Mouse (Mus musculus) heart, adult 18-20 months (tissue): ENCODE results near the gene Dync1i1. TPM values are rescaled to one million over a fixed set of nuclear protein-coding genes. Genes with fewer than 3 reads are reported as not detected.

Experiments used
- DNase-seq, 2 experiments: peaks; one replicate each; pipeline ENCODE4 v3.0.0; 2021 to 2022; ENCODE audit warnings: mixed read lengths in 1 of 2
- total RNA-seq, 2 experiments: library from RNA; stranded (reverse); gene quantifications; 2 replicates each; pipeline ENCODE4 v1.2.3; 2021

Gene Dync1i1
- total RNA-seq, 2 experiments from 2014 or later: 0.27 to 0.39 TPM

DNA sequence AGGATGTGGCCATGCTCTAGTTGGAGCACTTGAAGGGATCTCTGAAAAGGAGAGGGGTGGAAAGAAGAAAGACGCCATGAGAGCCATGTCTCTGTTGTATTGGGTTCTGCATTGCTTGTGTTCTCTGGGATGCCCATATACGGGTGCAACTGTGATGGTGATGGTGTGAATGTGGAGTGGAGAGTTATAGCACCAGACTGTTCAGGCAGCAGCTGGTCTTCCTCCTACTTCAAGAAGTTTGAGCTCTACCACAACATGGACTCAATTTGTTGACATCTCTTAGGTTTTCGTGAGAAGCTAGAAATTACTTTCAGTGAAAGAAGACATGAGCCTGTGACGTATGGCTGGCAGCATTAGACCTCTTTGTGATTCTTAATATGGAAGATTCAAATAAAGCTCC lies 44.8 kb downstream of the Dync1i1 start:
- DNase-seq: no peak

DNA sequence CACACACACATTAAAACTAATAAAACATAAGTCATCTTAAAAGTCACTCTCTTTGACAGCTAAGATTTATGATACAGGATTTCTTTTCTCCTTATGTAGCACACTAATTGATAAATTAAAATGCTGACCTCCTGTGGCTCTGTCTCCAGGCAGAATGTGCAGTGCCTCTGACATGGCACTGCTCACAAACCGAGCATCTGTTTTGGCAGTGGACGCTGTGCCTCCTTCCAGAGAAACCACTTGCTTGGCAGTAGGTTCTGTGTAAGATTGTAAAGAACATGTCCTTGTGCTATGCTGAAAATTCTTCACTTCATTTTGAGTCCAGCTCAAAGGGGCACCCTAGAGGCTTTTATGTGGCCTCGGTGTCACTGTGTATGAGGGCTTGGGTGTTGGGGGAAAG lies 50.0 kb downstream of the Dync1i1 start:
- peak in 1 of 2 experiments; percentile 24 for DNase-seq

DNA sequence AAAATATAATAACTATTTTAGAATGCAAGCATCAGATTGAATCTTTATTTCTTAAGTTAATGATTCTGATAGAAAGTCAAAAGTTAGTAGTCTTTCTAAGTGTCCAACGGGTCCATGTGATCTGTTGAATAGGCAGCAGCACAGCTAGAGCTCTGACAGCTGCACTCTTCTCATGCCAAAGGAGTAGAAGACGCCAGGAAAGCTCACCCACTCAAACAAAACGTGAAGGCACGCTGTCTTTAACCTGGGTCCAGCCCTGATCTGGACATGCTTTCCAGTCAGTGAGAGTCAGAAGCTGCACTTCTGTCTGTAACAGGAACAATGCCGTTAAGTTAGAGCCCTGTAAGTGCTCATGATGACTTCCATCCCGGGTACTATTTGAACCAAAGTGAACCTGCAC lies 56.3 kb downstream of the Dync1i1 start:
- no peak for DNase-seq

DNA sequence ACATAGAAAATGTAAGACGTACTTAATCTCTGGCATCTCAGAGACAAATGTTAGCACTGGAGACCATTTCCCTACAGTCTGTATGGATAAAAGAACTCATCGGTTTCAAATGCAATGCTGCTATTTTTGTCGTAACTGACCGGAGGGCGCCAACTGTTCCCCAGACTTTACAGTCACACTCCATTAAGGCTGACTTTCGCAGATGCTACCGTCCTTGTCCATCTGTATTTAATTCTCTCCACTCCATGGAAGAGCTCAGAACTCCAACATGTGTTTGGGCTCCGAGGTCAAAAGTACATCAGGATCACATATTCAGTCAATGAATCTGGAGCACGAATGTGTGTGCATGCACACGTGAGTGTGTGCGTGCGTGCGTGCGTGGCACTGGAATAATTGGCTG lies 58.4 kb downstream of the Dync1i1 start:
- DNase-seq: no peak

DNA sequence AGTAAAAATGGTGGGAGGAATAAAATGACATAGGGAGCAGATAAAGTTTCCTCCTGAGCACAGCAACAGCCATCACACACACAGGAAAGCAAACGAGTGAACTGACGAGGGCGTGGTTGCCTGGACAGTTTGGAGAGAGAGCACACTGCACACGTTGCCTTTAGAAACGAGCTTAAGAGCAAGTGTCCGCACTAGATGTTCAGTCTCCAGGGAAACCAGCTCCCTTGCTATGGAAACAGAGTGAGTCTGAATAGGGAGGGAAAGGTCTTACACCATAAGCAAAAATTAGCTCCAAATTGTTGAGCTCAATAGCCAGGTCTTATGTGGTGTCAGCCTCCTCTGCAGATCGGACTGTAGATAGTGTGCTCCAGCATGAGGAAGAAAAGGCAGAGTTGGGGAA lies 65.2 kb downstream of the Dync1i1 start:
- no peak for DNase-seq

DNA sequence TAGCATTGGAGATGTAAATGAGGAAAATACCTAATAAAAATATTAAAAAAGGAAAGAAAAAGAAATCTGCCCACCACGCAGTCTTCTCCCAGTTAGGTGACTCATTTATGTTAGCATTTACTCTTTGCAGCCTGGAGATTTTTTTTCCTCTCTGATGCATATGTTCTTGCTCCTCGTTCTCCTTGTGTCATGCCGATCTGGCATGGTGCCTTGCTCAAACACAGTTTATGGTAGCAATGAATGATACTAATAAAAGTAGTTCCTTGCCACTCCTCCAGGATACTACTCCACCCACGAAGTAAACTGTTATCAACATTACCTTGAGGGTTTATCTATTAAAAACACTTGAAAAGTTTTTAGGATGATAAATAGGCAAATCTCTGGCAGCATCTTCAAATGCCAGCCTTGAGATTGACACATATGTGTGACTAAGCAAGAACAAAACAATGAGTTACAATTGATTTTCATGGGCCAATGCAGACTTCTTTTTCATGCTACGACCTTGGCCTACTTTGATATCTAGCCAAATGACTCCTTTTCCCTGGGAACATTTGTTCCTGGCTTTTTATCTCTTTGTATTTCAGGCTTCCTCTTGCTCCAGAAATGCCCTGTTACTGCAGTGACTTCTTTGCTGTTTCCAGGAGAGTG lies 68.8 kb downstream of the Dync1i1 start:
- DNase-seq: peak in 1 of 2 experiments; percentile 9

DNA sequence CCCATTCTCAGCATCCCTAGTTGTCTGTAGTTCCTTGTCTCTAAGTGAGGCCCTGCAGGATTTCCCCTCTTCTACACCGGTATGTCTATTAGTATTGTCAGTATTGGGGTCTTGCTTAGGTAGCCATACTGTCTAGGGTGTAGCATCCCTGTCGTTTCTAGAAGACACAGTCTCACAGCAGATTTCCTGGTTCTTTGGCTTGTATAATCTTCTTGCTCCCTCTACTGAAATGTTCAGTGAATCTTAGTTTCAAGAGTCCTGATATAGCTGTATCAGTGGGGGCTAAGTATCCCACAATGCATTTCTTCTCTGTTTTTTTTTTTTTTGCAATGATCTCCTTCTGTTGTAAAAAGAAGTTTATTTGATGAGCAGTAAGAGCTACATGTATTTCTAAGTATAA lies 69.9 kb downstream of the Dync1i1 start:
- no peak for DNase-seq

DNA sequence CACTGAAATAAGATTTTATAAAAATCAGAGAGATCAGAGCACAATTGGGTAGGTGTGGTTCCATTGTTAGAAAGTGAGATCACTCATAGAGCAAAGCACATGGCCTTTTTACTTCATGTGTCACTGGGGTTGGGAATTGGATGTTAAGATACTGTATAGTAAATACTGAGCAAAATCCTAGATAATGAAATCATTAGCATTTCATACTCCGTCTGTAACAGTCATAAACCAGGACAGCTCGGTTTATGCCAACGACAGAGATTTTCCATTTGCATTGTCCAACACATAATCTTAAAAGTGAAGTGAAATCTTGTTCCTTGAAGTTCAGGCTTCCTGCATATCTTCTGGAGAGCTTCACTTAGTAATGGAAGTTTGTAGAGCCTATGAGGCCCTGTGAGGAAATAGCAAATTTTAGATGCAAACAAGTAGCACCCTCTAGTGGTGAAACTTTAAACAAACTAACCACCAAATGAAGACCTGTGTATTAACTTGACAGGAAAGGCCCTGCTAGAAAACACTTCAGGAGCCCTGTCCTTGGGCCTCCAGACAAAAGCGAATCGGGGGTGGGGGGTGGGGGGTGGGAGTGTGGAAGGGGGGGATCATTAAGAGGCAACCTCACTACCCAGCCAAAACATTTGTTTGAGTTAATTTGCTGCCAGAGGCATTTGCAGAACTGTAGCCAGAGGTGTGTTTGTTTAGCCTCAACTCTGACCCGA lies 76.8 kb downstream of the Dync1i1 start:
- peak; percentile 19 to 59 for DNase-seq

DNA sequence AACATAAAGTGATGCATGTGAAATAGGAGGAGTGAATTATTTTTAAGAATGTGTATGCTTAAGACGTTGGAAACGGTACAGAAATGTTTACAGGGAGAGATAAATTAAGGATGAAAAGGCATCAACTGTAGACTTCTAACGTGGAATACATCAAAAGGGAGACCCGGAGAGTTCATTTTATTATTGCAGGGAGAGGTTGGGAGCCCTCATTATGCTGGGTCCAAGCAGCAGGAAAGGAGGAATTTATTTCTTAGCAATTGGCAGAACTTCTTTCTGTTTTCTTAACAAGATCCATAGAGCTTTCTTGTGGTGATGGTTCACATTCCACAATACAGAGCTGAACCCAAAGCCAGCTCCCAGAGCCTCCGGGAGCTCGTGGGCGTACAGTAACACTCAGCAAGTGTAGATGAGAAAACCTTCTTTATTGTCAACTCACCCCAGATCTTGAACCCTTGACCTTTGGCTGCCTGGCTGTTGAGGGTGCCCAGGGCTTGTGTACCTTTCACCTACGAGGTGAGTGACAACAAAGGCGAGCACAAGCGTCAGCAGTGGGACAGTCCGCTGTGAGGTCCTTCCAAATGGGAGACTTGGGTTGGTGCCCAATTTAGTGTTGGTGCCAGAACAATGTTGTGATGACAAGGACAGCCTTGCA lies 77.5 kb downstream of the Dync1i1 start:
- peak; percentile 34 to 38 for DNase-seq

DNA sequence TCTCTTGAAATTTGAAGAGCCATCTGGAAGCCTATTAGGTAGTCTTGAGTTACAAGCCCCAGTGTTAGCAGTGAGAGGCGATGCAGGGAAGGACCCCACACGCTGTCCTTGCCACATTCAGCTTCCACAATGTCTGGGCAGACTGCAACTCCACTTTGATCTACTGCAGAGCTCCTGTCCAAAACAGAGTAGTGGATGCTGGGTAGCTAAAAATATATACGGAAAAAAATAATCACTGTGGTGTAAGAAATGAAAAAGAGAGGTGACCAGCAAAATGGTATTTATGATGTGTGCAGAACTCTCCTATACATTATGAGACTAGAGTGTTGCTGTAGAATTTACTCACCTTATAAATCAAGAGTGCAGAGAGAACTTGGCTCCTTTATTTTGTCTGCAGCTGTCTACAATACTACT lies 82.6 kb downstream of the Dync1i1 start:
- DNase-seq: no peak

DNA sequence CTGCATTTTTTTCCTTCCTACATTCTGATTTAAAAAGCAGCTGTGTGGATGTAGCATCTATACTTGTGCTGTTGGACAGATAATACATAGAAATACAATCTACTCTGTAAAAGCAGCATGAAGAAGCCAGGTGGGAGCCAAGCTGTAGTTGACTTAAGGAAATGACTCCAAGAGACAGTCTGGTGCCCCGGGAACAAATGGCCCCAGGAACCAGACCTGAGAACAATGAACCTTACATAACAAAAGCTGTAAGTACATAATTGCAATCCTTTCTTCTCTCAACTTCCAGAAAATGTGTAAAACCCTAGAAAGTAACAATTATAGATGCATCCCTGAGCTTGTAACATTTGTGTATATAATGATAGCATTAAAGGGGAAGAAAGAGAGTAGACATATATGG lies 86.6 kb downstream of the Dync1i1 start:
- no peak for DNase-seq

DNA sequence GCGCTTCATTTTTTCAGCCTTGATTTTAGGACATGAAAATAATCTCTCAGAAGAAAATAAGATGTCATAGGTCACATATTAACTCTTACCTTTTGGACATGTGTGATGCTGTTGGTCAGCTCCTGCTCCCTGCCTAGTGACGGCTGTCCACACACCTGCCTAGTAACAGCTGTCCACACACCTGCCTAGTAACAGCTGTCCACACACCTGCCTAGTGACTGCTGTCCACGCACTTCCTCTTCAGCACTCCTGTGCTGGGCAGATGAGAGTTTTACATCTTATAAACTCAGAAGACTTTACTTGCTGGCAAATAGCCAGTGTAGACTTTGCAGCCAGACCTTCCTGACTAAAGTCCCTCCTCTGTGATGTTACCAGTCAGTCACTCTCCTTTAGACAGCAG lies 94.2 kb downstream of the Dync1i1 start:
- DNase-seq: no peak

DNA sequence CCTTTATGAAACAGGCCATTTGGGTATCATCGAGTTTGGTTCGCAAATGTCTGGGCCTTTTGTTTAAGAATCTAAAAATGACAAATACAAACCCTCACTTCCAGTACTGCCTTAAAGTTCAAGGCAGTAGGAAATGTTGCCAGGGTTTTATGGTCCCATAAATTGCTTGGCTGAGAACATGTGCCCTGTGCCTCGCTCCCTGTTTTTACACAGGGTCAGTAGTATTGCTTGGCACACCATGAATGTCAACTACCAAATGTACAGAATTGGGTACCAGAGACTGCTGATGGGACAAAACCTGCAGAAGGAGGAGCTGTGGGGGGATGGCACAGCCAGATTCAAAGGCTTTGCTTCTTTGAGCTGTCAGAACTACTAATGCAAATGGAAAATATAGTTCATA lies 100.0 kb downstream of the Dync1i1 start:
- no peak for DNase-seq

DNA sequence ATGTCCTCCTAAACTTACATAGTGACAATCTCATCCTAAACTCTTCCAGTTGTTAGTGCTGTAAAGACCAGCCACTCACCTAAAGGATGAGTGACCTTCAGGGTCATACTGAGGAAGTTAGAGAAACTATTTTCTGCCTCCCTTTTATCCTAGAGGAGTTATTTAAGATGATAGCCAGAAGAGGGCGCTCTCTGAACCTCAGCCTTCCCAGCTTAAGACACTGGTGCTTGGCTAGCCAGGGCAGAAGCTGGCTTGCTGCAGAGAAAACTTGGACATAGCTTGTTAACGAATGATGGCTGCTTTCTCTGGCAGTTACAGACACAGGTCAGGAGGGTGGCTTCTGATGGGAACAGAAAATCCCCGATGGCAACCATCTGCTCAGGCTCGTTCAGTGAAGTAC lies 101.6 kb downstream of the Dync1i1 start:
- no peak for DNase-seq

DNA sequence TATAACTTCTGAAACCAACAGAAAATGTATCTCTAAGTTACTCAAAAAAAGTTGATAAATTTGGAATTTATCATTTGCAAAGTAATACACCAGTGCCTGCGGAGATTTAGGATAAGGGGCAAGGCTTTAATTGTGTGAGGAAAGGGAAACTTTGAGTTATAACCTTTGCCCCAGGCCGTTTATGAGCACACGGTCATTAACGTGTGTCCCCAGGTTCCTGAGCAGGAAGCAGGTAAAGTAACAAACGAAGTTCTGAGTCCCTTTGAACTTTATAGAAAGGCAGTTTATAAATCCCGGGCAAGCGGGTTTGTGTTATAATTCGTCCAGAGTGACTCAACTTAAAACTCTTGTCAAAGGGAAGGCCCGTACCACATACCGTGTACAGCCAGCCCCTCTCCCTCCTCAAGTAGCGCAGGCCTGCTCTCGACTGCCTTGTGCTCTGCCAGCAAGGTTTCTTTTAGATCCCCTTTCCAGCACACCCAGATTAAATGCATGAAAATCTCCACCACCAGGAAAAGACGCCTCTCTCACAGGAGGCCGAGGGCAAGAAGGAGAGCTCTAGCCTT lies 103.1 kb downstream of the Dync1i1 start:
- no peak for DNase-seq

DNA sequence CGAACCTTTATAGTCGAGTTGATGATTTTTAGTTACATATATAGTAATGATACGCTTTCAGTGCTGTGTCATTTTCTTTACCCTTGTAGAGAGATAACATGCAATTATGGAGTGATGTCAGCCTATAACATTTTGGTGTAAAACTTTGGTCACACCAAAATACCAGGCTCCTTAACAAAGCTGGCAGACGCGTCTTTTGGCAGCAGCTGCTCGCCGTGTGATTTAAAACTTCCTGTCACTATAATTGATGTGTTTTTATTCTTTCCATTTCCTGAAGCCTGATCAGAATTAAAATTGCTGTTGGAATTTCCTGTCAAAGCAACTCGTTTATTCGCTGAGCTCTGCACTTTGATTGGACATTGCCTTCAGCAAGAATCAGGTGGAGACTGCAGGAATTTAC lies 103.7 kb downstream of the Dync1i1 start:
- DNase-seq: no peak

DNA sequence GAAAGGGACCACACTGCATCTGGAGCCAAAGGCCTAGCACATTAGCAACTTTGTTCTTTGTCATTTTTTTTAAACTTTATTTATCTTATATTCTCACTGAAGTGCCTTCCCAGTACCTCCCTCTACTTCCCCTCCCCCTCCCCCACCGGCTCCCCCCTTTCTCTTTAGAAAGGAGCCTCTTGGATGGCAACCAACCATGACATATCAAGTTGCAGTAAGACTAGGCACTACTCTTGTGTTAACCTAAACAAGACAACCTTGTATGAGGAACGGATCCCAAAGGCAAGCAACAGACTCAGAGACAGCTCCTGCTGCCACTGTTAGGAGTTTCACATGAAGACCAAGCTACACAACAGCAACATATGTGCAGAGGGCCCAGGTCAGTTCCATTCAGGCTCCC lies 105.3 kb downstream of the Dync1i1 start:
- DNase-seq: no peak

DNA sequence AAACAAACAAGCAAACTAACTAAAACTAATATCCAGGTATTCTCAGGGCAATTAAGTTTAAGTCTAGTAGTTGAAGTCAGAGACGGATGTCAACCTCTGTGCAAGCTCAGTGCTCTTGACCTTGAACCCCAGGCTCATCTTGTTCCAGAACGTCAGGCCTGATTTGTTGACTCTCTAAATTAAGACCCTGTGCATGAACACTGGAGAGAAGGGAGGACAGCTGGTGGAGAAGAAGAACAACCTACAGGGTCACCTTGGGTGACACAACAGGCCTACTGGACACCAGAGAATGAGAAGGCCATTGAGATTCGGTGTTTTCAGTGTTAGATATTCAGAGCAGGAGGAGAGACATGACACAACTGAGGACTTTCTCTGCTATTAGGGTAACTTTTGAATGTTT lies 105.8 kb downstream of the Dync1i1 start:
- DNase-seq: no peak

DNA sequence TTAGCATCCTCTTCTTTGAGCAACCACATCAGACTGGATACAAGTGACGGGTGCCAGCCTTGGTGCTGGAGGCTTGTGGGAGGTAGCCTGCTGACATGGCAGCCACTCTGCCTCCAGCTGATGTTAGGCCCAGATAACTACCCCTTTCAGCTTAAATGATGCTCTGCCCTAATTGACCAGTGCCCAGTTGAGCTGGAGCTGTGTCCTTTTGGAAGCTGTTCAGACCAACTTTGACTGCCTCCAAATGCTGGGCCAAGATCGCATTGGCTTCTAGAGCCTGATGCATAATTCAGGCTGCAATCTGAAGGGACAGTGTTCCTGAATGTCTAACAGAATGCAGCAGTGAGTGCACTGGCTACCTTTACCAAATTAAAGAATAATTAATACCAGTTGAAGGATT lies 107.4 kb downstream of the Dync1i1 start:
- no peak for DNase-seq

DNA sequence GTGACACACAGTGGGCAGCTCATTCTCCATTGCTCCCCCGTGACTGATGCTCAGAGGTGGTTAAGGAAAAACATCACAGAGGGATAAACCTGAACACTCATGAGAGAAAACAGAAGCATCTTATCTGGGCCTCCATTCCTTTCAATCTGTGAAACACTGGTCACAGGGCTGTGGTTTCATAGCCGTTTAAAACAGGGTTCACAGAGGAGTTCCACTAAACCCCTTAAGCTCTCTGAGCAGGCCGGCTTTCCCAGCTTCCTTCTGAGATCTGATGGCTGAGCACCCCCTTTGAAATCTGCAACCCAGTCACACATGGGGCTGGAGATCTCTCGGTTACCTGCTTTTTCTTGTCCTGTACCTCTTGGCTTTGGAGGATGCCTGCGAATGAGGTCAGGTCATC lies 117.0 kb downstream of the Dync1i1 start:
- DNase-seq: no peak

DNA sequence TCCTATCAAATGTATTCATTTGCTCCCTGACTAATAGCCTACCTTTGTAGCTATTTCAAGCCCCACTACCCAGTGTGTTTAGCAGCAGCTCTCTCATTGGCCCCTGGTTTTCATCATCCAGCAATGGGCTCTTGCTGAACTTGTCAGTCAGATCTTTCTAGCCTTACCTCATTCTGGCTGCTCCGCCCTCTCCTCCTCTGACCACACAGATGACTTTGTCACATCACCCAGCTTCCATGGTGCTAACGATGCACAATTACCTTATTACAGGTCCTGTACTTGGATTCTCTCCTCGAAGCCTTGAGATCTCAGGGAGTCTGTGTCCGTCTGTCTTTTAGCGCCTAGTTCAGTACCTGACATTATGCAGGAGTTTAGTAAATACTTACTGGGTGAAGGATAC lies 120.7 kb downstream of the Dync1i1 start:
- DNase-seq: no peak

DNA sequence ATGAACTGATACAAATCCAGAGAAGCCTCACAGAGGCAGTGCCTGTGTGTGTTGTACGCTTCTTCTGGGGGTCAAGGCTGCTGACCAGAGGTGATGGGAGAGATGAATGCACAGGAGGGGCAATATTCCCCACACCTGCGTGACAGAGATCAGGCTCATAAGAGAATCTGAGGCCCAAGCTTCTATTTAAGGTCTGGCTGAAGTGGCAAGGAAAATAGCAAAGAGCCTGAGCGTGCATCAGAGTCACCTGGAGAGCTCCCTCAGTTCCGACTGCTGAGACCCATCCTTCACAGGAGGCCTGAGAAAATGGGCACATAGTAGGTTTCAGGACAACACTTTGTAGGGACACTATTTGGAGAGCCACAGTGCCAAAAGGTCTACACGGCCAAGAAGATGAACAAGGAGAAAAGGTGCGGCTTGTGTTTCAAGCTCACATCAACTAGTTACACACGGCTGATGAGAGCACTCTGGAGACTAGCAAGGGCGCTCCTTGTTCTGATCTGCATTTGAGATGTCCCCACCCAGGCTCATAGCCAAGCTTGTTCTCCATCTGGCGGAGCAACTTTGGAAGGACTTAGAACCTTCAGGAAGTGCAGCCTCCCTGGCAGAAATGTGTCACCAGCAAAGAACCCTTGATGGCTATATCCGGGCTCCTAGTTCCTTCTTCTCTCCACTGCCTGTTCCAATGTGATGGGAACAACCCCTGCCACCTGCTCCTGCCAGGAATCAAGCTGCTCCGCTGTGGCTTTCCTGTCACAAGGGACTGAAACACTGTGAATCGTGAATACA lies 128.8 kb downstream of the Dync1i1 start:
- DNase-seq: no peak

DNA sequence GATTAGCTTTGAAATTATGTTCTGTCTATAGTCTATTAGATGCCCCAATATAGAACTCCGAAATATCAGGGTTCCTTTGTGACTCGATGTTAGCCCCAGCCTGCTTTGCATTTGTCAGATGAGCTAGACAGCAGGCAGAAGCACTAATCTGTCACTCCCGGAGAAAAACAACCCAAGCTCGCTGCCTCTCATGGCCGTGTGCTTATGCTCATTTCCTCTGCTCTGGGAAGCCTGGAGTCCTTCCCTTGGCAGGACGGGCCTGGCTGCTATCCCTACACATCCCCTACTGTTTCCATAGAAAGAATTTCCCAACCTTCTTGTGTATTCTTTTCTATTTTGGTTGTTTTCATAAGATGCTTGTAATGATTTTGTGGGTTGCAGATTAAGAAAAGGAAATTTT lies 130.1 kb downstream of the Dync1i1 start:
- DNase-seq: no peak
